Mouse (Mus musculus): ENCODE results near the gene Nipsnap2. TPM values are rescaled to one million over a fixed set of nuclear protein-coding genes. Genes with fewer than 3 reads are reported as not detected.
"Not testable (repeated sequence)": the region's sequence is repeated elsewhere in the genome, so short reads cannot be mapped to it uniquely, and the experiment has no call there.

Nipsnap2 gene
- polyA plus RNA-seq, 1 experiment from 2014 or later: 233 TPM

DNA sequence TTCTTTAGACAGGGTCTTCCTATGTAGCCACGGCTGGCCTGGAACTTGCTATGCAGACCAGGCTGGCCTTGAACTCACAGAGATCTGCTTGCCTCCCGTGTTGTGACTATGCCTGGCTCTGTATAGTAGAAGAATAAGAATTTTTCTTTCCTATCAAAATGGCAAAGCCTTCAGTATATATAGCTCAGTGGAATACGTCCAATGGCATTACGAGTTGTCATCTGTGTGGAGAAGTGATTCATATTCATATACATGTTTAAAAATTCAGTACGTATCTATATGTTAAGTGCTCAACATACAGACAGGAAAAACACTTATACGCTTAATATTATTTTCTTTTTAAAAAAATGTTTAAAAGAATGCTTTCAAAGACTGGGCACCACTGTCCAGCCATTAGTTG is 61.3 kb downstream of the Nipsnap2 start:
- WGBS (ENCODE audit: insufficient replicate concordance): 77% methylated on average over 6 of the region's 6 CpGs
- no peak for ATAC-seq (replicated peaks; ENCODE audit: insufficient number of reproducible peaks, low FRiP score, low TSS enrichment)

DNA sequence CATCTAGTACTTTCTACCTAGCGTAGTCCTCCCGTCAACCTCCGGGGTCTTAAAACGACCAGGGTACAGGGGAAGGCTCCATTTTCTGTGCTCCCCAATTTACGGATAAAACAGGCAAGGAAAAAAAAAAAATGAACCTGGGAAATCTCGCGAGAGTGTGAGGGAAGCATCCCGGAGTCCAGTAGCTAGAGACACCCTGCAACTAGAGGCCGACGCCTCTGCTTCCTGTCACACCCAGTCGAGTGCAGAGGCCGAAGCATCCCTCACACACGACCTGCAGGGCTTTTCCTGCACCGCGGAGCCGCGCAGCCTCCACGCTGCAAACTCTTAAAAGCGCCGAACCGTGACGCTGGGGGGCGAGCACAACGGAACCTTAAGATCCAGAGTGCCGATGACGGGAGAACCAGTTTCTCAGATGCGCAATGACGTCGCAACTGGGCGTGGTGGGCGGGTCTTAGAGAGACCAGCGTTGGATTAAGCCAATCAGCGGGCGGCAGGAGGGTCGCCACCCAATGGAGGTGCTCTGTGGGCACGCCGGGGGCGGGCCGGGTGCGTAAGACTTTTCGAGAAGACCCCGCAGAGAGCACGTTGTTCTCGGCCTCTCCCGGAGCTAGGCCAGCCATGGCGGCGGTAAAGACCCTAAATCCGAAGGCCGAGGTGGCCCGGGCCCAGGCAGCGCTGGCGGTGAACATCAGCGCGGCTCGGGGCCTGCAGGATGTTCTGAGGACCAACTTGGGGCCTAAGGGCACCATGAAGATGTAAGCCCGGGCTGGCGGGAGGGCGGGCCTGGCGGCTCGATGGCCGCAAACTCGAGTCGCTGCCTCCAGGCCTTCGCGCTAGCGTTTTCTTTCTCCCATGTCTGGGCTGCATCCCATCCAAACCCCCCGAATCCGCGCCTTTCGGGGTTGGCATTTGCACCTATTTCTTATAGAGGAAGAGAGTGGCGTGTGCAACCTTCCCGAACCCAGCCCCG is 62.2 kb downstream of the Nipsnap2 start, which contains the start of gene Psph:
Psph (minus strand) TSS at position 632 of the 973 bp plus-strand sequence.
- Histone ChIP-seq H3K4me1 (ENCODE audit: control insufficient read depth, insufficient read depth, low read length) (peaks cover 7% of the 10 kb centered on the region), H3K36me3 (ENCODE audit: control insufficient read depth, insufficient read depth, low read length) (peaks cover 25% of the 10 kb centered on the region), H3K4me3 (ENCODE audit: low read depth, low read length) (peak within 1 kb of the TSS; percentile 94), H3K4me2 (peak within 1 kb of the TSS; percentile 78), H3K27ac (ENCODE audit: low read depth, low read length) (peak within 1 kb of the TSS; percentile 100), H3K27me3 (ENCODE audit: control insufficient read depth, insufficient read depth, low read length) (no peaks in the 10 kb centered on the region), H3K9ac (ENCODE audit: low read depth, low read length) (peak within 1 kb of the TSS; percentile 99), H3K9me3 (replicated peaks; ENCODE audit: control insufficient read depth, low read length) (no peaks in the 10 kb centered on the region)
- ATAC-seq (replicated peaks; ENCODE audit: insufficient number of reproducible peaks, low FRiP score, low TSS enrichment): peak; percentile 99
- WGBS (ENCODE audit: insufficient replicate concordance): under 1% methylated on average over 73 of the region's 73 CpGs

More for the DNA sequence above, 61.3 kb downstream of the Nipsnap2 start:
- Histone ChIP-seq H3K9me3 (replicated peaks; ENCODE audit: control insufficient read depth, low read length) (no peaks in the 10 kb centered on the region), H3K9ac (ENCODE audit: low read depth, low read length) (peak overlapping the region; percentile 99), H3K27me3 (ENCODE audit: control insufficient read depth, insufficient read depth, low read length) (no peaks in the 10 kb centered on the region), H3K27ac (ENCODE audit: low read depth, low read length) (peak overlapping the region; percentile 100), H3K36me3 (ENCODE audit: control insufficient read depth, insufficient read depth, low read length) (peaks cover 18% of the 10 kb centered on the region), H3K4me2 (peak overlapping the region; percentile 78), H3K4me3 (ENCODE audit: low read depth, low read length) (peak overlapping the region; percentile 94), H3K4me1 (ENCODE audit: control insufficient read depth, insufficient read depth, low read length) (peaks cover 7% of the 10 kb centered on the region)

- peaks cover 7% of the 10 kb centered on the region for H3K4me1 ChIP-seq (ENCODE audit: control insufficient read depth, insufficient read depth, low read length)
- H3K36me3 ChIP-seq (ENCODE audit: control insufficient read depth, insufficient read depth, low read length): peaks cover 29% of the 10 kb centered on the region
- peak overlapping the region; percentile 100 for H3K27ac ChIP-seq (ENCODE audit: low read depth, low read length)
- 12% methylated on average over 11 of the region's 11 CpGs for WGBS (ENCODE audit: insufficient replicate concordance)
- no peaks in the 10 kb centered on the region for H3K27me3 ChIP-seq (ENCODE audit: control insufficient read depth, insufficient read depth, low read length)
- H3K9me3 ChIP-seq (replicated peaks; ENCODE audit: control insufficient read depth, low read length): no peaks in the 10 kb centered on the region
- peak overlapping the region; percentile 99 for H3K9ac ChIP-seq (ENCODE audit: low read depth, low read length)
- H3K4me2 ChIP-seq: peak overlapping the region; percentile 78
- ATAC-seq (replicated peaks; ENCODE audit: insufficient number of reproducible peaks, low FRiP score, low TSS enrichment): no peak
- H3K4me3 ChIP-seq (ENCODE audit: low read depth, low read length): peak overlapping the region; percentile 94
Measured at GRCm38 (mm10) chr5:129787818-129788593, 63.1 kb downstream of the Nipsnap2 start.

DNA sequence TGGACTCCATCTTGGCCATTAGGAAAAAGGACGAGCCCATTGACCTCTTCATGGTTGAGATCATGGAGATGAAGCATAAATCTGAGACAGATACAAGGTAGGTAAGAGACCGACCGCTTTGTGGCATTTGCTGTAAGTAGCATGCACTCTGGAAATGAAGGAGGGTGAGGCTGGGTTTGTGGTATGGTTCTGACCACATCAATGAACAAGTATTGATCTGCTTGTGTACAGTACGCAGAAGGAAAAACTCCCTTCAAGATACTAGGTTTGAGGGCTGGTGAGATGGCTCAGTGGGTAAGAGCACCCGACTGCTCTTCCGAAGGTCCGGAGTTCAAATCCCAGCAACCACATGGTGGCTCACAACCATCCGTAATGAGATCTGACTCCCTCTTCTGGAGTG is 65.7 kb downstream of the Nipsnap2 start:
- not testable (repeated sequence) for H3K9ac ChIP-seq (ENCODE audit: low read depth, low read length)

More for the DNA sequence above, 65.7 kb downstream of the Nipsnap2 start:
- peaks cover 35% of the 10 kb centered on the region for H3K36me3 ChIP-seq (ENCODE audit: control insufficient read depth, insufficient read depth, low read length)
- H3K9me3 ChIP-seq (replicated peaks; ENCODE audit: control insufficient read depth, low read length); H3K4me1 ChIP-seq (ENCODE audit: control insufficient read depth, insufficient read depth, low read length); H3K27ac ChIP-seq (ENCODE audit: low read depth, low read length); H3K27me3 ChIP-seq (ENCODE audit: control insufficient read depth, insufficient read depth, low read length); H3K4me2 ChIP-seq; H3K4me3 ChIP-seq (ENCODE audit: low read depth, low read length); ATAC-seq (replicated peaks; ENCODE audit: insufficient number of reproducible peaks, low FRiP score, low TSS enrichment): not testable (repeated sequence)
- 91% methylated on average over 7 of the region's 8 CpGs for WGBS (ENCODE audit: insufficient replicate concordance)

Other genes with a start within 250 kb of the Nipsnap2 start
- gene Sfswap, start 223.8 kb upstream of the Nipsnap2 start, polyA plus RNA-seq (2014; fragmentation: Nextera tagmentation; extraction: Ambion mirVana): 25.6 and 31.0 TPM in 2 replicates
- gene Mmp17, start 140.9 kb upstream of the Nipsnap2 start, polyA plus RNA-seq (2014; fragmentation: Nextera tagmentation; extraction: Ambion mirVana): 0.37 and 0.51 TPM in 2 replicates
- gene Zfp11, start 55.0 kb upstream of the Nipsnap2 start, polyA plus RNA-seq (2014; fragmentation: Nextera tagmentation; extraction: Ambion mirVana): 3.4 and 3.7 TPM in 2 replicates
- not detected in 2 replicates for gene Sept14, start 16.6 kb upstream of the Nipsnap2 start, polyA plus RNA-seq (2014; fragmentation: Nextera tagmentation; extraction: Ambion mirVana)
- 167 and 169 TPM in 2 replicates for gene Mrps17, start 9.6 kb upstream of the Nipsnap2 start, polyA plus RNA-seq (2014; fragmentation: Nextera tagmentation; extraction: Ambion mirVana)
- gene Psph, start 62.4 kb downstream of the Nipsnap2 start, polyA plus RNA-seq (2014; fragmentation: Nextera tagmentation; extraction: Ambion mirVana): 33.1 and 34.9 TPM in 2 replicates
- 35.6 and 37.3 TPM in 2 replicates for gene Sumf2, start 121.9 kb downstream of the Nipsnap2 start, polyA plus RNA-seq (2014; fragmentation: Nextera tagmentation; extraction: Ambion mirVana)
- gene Chchd2, start 162.4 kb downstream of the Nipsnap2 start, polyA plus RNA-seq (2014; fragmentation: Nextera tagmentation; extraction: Ambion mirVana): 871 and 955 TPM in 2 replicates
- gene Zbed5, start 170.7 kb downstream of the Nipsnap2 start, polyA plus RNA-seq (2014; fragmentation: Nextera tagmentation; extraction: Ambion mirVana): 4.8 and 5.8 TPM in 2 replicates
- 0.32 and 0.42 TPM in 2 replicates for gene Phkg1, start 173.5 kb downstream of the Nipsnap2 start, polyA plus RNA-seq (2014; fragmentation: Nextera tagmentation; extraction: Ambion mirVana)
- 1.0 and 2.4 TPM in 2 replicates for gene Nupr1l, start 183.5 kb downstream of the Nipsnap2 start, polyA plus RNA-seq (2014; fragmentation: Nextera tagmentation; extraction: Ambion mirVana)
- 16.3 and 16.7 TPM in 2 replicates for gene Vkorc1l1, start 216.9 kb downstream of the Nipsnap2 start, polyA plus RNA-seq (2014; fragmentation: Nextera tagmentation; extraction: Ambion mirVana)

All from heart, embryonic 11.5 days (tissue).